Mouse (Mus musculus): ENCODE results near the gene Akt1.

The Akt1 gene

GRCm38 (mm10) chr12:112628928-112629721, 45.6 kb downstream of the Akt1 start:
- peak in 1 of 2 experiments; percentile 67 for DNase-seq (ENCODE audit: low spot score in 2 of 2)

- DNase-seq (ENCODE audit: low spot score in 2 of 2) = no peak
Measured at GRCm38 (mm10) chr12:112628197-112628596, 46.5 kb downstream of the Akt1 start.

GRCm38 (mm10) chr12:112627097-112627881, 47.4 kb downstream of the Akt1 start:
- DNase-seq (ENCODE audit: low spot score in 2 of 2) = no peak

- no peak for DNase-seq (ENCODE audit: low spot score in 2 of 2)
Measured at GRCm38 (mm10) chr12:112626455-112626854, 48.2 kb downstream of the Akt1 start.

- no peak for DNase-seq (ENCODE audit: low spot score in 2 of 2)
Measured at GRCm38 (mm10) chr12:112625700-112626099, 49.0 kb downstream of the Akt1 start.

- DNase-seq (ENCODE audit: low spot score in 2 of 2) = peak in 1 of 2 experiments; percentile 47
Measured at GRCm38 (mm10) chr12:112623742-112624141, 50.9 kb downstream of the Akt1 start.

- DNase-seq (ENCODE audit: low spot score in 2 of 2) = no peak
Measured at GRCm38 (mm10) chr12:112621900-112622299, 52.8 kb downstream of the Akt1 start.

GRCm38 (mm10) chr12:112620354-112621061, 54.2 kb downstream of the Akt1 start:
- no peak for DNase-seq (ENCODE audit: low spot score in 2 of 2)

GRCm38 (mm10) chr12:112619686-112620353, 54.9 kb downstream of the Akt1 start, which contains the start of gene Adssl1:
Adssl1 (plus strand) TSS chr12:112620045.
- peak; percentile 38 to 42 for DNase-seq (ENCODE audit: low spot score in 2 of 2)

GRCm38 (mm10) chr12:112618981-112619685, 55.6 kb downstream of the Akt1 start:
- DNase-seq (ENCODE audit: low spot score in 2 of 2) = no peak

GRCm38 (mm10) chr12:112617898-112618380, 56.7 kb downstream of the Akt1 start:
- peak in 1 of 2 experiments; percentile 62 for DNase-seq (ENCODE audit: low spot score in 2 of 2)

- DNase-seq (ENCODE audit: low spot score in 2 of 2) = no peak
Measured at GRCm38 (mm10) chr12:112617184-112617583, 57.5 kb downstream of the Akt1 start.

- no peak for DNase-seq (ENCODE audit: low spot score in 2 of 2)
Measured at GRCm38 (mm10) chr12:112616668-112617067, 58.0 kb downstream of the Akt1 start.

GRCm38 (mm10) chr12:112609031-112609430, 65.7 kb downstream of the Akt1 start:
- no peak for DNase-seq (ENCODE audit: low spot score in 2 of 2)

GRCm38 (mm10) chr12:112606998-112607397, 67.7 kb downstream of the Akt1 start:
- DNase-seq (ENCODE audit: low spot score in 2 of 2) = no peak

- DNase-seq (ENCODE audit: low spot score in 2 of 2) = peak; percentile 75 to 79
Measured at GRCm38 (mm10) chr12:112605766-112606165, 68.9 kb downstream of the Akt1 start.

GRCm38 (mm10) chr12:112604709-112605649, 69.7 kb downstream of the Akt1 start:
- no peak for DNase-seq (ENCODE audit: low spot score in 2 of 2)

GRCm38 (mm10) chr12:112604022-112604421, 70.7 kb downstream of the Akt1 start:
- DNase-seq (ENCODE audit: low spot score in 2 of 2) = no peak
